Mouse (Mus musculus) cerebellum, postnatal 14 days (tissue): ENCODE data around the gene Zdhhc18.

Source experiments
- DNase-seq, 2 experiments: peaks; one replicate each; pipeline ENCODE4 v3.0.0; 2021; ENCODE audit warnings: mixed read lengths in 2 of 2

Zdhhc18 gene

GRCm38 (mm10) chr4:133599571-133600073 is 50.3 kb downstream of the Zdhhc18 start:
- DNase-seq: peak; percentile 75 to 81

GRCm38 (mm10) chr4:133599116-133599515 is 50.8 kb downstream of the Zdhhc18 start:
- DNase-seq: no peak

GRCm38 (mm10) chr4:133598616-133599015 is 51.3 kb downstream of the Zdhhc18 start:
- no peak for DNase-seq

- no peak for DNase-seq
Observed at GRCm38 (mm10) chr4:133596084-133596483, 53.9 kb downstream of the Zdhhc18 start.

- no peak for DNase-seq
Observed at GRCm38 (mm10) chr4:133595538-133595937, 54.4 kb downstream of the Zdhhc18 start.

GRCm38 (mm10) chr4:133592570-133592969 is 57.4 kb downstream of the Zdhhc18 start:
- DNase-seq: peak; percentile 83 to 84

GRCm38 (mm10) chr4:133584059-133584951 is 65.6 kb downstream of the Zdhhc18 start, which contains the start of gene Gpn2:
Gene Gpn2 (plus strand): TSS chr4:133584362.
- DNase-seq: peak; percentile 78 to 81

- DNase-seq: no peak
Observed at GRCm38 (mm10) chr4:133583690-133584058, 66.3 kb downstream of the Zdhhc18 start.

- no peak for DNase-seq
Observed at GRCm38 (mm10) chr4:133577983-133578382, 72.0 kb downstream of the Zdhhc18 start.

- DNase-seq: no peak
Observed at GRCm38 (mm10) chr4:133574843-133575202, 75.1 kb downstream of the Zdhhc18 start.

GRCm38 (mm10) chr4:133574070-133574842 is 75.7 kb downstream of the Zdhhc18 start, which contains the start of gene Gpatch3:
Gene Gpatch3 (plus strand): TSS chr4:133574745.
- DNase-seq: peak; percentile 95

GRCm38 (mm10) chr4:133570066-133570466 is 79.9 kb downstream of the Zdhhc18 start:
- DNase-seq: no peak

- DNase-seq: no peak
Observed at GRCm38 (mm10) chr4:133569291-133570065, 80.5 kb downstream of the Zdhhc18 start.

- DNase-seq: no peak
Observed at GRCm38 (mm10) chr4:133567251-133567650, 82.7 kb downstream of the Zdhhc18 start.

- peak; percentile 87 to 89 for DNase-seq
Observed at GRCm38 (mm10) chr4:133563123-133563571, 86.8 kb downstream of the Zdhhc18 start.

GRCm38 (mm10) chr4:133561622-133562021 is 88.3 kb downstream of the Zdhhc18 start:
- no peak for DNase-seq

GRCm38 (mm10) chr4:133559846-133560245 is 90.1 kb downstream of the Zdhhc18 start:
- no peak for DNase-seq

GRCm38 (mm10) chr4:133557041-133557717 is 92.8 kb downstream of the Zdhhc18 start:
- no peak for DNase-seq
